Mouse (Mus musculus): ENCODE results near the gene U2surp. TPM values are rescaled to one million over a fixed set of nuclear protein-coding genes. Genes with fewer than 3 reads are reported as not detected.

Gene U2surp
- polyA plus RNA-seq, 1 experiment from 2014 or later = 97.5 TPM

DNA sequence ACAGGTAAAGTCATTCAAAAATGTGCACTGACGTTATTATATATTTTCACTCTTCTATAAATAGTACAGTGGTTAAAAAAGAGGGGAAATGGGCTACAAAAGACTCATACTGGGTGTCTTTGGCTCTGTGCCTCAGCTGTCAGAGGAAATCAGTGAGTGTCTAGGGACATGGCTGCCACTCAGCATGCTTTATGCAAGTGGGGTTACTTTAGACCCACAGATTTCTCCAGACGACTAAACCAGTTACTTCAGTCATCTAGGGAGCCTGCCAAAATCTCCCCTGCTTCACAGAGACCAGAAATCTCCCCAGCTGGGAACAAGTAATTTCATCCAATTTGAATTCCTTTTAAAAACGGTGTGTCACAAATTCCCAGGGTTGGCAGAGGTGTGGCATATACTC is 59.9 kb downstream of the U2surp start:
- Histone ChIP-seq H3K27me3 (replicated peaks; ENCODE audit: control insufficient read depth, insufficient read depth, low read length) (no peaks in the 10 kb centered on the region), H3K4me3 (ENCODE audit: low read depth, low read length) (no peak overlapping the region), H3K36me3 (ENCODE audit: control insufficient read depth, insufficient read depth) (peaks cover 13% of the 10 kb centered on the region; the same call in 1 of the 2 replicates), H3K9me3 (ENCODE audit: control insufficient read depth) (no peaks in the 10 kb centered on the region), H3K27ac (ENCODE audit: low read depth, low read length) (no peak overlapping the region), H3K4me2 (replicated peaks; ENCODE audit: low read depth) (no peak overlapping the region), H3K9ac (ENCODE audit: low read depth, low read length) (no peak overlapping the region), H3K4me1 (replicated peaks; ENCODE audit: control insufficient read depth, insufficient read depth, low read length) (no peaks in the 10 kb centered on the region)
- ATAC-seq = no peak
- 65% methylated on average over 3 of the region's 3 CpGs for WGBS
- TF ChIP-seq CTCF (IDR thresholded peaks at IDR 0.05; ENCODE audit: low read depth) = no peak

- H3K4me1 ChIP-seq (replicated peaks; ENCODE audit: control insufficient read depth, insufficient read depth, low read length) = no peaks in the 10 kb centered on the region
- 90% methylated on average over 8 of the region's 8 CpGs for WGBS
- H3K4me3 ChIP-seq (ENCODE audit: low read depth, low read length) = no peak overlapping the region
- ATAC-seq = no peak
- no peaks in the 10 kb centered on the region for H3K9me3 ChIP-seq (ENCODE audit: control insufficient read depth)
- TF ChIP-seq CTCF (IDR thresholded peaks at IDR 0.05; ENCODE audit: low read depth) = no peak
- H3K4me2 ChIP-seq (replicated peaks; ENCODE audit: low read depth) = no peak overlapping the region
- no peaks in the 10 kb centered on the region for H3K27me3 ChIP-seq (replicated peaks; ENCODE audit: control insufficient read depth, insufficient read depth, low read length)
- 0 out of 2 replicates have a peak, but pooled peaks cover 2% of the 10 kb centered on the region for H3K36me3 ChIP-seq (ENCODE audit: control insufficient read depth, insufficient read depth)
- H3K9ac ChIP-seq (ENCODE audit: low read depth, low read length) = no peak overlapping the region
- H3K27ac ChIP-seq (ENCODE audit: low read depth, low read length) = no peak overlapping the region
Measured at GRCm38 (mm10) chr9:95450586-95450985, 61.2 kb downstream of the U2surp start.

DNA sequence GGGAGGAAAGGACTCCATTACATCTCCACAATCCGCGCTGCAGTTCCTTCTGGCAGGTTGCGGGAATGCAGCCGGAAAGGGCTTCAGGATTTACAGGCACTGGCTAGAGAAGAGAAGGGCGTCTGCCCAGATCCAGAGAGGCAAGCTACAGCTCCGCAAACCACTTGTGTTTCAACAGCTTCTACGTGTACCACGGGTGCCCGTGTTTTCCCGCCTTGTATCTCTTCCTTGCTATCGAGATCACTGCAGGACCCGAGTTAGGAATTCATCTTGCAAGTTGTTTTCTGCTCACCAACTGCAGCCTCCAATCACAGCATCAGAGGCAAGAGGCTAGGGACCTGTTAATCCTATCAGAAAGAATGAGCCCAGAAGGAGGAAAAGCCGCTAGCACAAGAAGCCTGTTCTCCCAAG is 69.5 kb downstream of the U2surp start:
- no peaks in the 10 kb centered on the region for H3K36me3 ChIP-seq (ENCODE audit: control insufficient read depth, insufficient read depth)
- no peak overlapping the region for H3K4me3 ChIP-seq (ENCODE audit: low read depth, low read length)
- 17% methylated on average over 13 of the region's 13 CpGs for WGBS
- no peak overlapping the region for H3K9ac ChIP-seq (ENCODE audit: low read depth, low read length)
- no peak for ATAC-seq
- H3K4me1 ChIP-seq (replicated peaks; ENCODE audit: control insufficient read depth, insufficient read depth, low read length) = no peaks in the 10 kb centered on the region
- no peaks in the 10 kb centered on the region for H3K9me3 ChIP-seq (ENCODE audit: control insufficient read depth)
- H3K4me2 ChIP-seq (replicated peaks; ENCODE audit: low read depth) = peak overlapping the region; percentile 30; the same call in 1 of the 2 replicates
- H3K27me3 ChIP-seq (replicated peaks; ENCODE audit: control insufficient read depth, insufficient read depth, low read length) = no peaks in the 10 kb centered on the region
- no peak overlapping the region for H3K27ac ChIP-seq (ENCODE audit: low read depth, low read length)
- peak; percentile 33 for TF ChIP-seq CTCF (IDR thresholded peaks at IDR 0.05; ENCODE audit: low read depth)

DNA sequence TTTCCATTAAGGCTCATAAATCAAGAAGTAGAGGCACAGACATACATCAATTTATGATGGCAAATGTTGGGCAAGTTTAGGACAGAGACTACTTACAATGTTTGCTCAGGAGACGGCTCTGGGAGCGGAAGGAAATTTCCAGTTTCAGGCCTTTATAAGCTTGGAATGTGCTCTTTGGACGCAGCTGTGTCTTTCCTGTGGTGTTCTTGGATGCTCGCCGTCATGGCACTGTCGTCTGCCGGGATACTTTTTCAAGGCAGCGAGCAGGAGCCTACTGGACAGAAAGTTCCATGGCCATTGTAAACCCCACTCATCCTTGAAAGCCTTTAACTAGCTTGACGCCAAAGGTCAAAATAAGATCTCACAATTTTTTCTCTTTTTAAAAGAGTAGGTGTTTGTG is 73.9 kb downstream of the U2surp start:
- Histone ChIP-seq H3K4me3 (ENCODE audit: low read depth, low read length) (no peak overlapping the region), H3K4me1 (replicated peaks; ENCODE audit: control insufficient read depth, insufficient read depth, low read length) (no peaks in the 10 kb centered on the region), H3K9ac (ENCODE audit: low read depth, low read length) (no peak overlapping the region), H3K9me3 (ENCODE audit: control insufficient read depth) (no peaks in the 10 kb centered on the region), H3K4me2 (replicated peaks; ENCODE audit: low read depth) (no peak overlapping the region), H3K36me3 (ENCODE audit: control insufficient read depth, insufficient read depth) (no peaks in the 10 kb centered on the region), H3K27ac (ENCODE audit: low read depth, low read length) (no peak overlapping the region), H3K27me3 (replicated peaks; ENCODE audit: control insufficient read depth, insufficient read depth, low read length) (no peaks in the 10 kb centered on the region)
- ATAC-seq = no peak
- WGBS = 76% methylated on average over 9 of the region's 9 CpGs
- TF ChIP-seq CTCF (IDR thresholded peaks at IDR 0.05; ENCODE audit: low read depth) = no peak

- 73% methylated on average over 4 of the region's 4 CpGs for WGBS
- H3K36me3 ChIP-seq (ENCODE audit: control insufficient read depth, insufficient read depth) = no peaks in the 10 kb centered on the region
Measured at GRCm38 (mm10) chr9:95436294-95436613, 75.5 kb downstream of the U2surp start.

GRCm38 (mm10) chr9:95435506-95436293 is 76.1 kb downstream of the U2surp start:
- Histone ChIP-seq H3K9ac (ENCODE audit: low read depth, low read length) (no peak overlapping the region), H3K27me3 (replicated peaks; ENCODE audit: control insufficient read depth, insufficient read depth, low read length) (no peaks in the 10 kb centered on the region)
- 73% methylated on average over 20 of the region's 20 CpGs for WGBS

More at GRCm38 (mm10) chr9:95436294-95436613, 75.5 kb downstream of the U2surp start:
- Histone ChIP-seq H3K4me1 (replicated peaks; ENCODE audit: control insufficient read depth, insufficient read depth, low read length) (no peaks in the 10 kb centered on the region), H3K9me3 (ENCODE audit: control insufficient read depth) (no peaks in the 10 kb centered on the region), H3K27ac (ENCODE audit: low read depth, low read length) (no peak overlapping the region), H3K27me3 (replicated peaks; ENCODE audit: control insufficient read depth, insufficient read depth, low read length) (no peaks in the 10 kb centered on the region), H3K9ac (ENCODE audit: low read depth, low read length) (no peak overlapping the region), H3K4me3 (ENCODE audit: low read depth, low read length) (no peak overlapping the region), H3K4me2 (replicated peaks; ENCODE audit: low read depth) (no peak overlapping the region)
- ATAC-seq = no peak
- TF ChIP-seq CTCF (IDR thresholded peaks at IDR 0.05; ENCODE audit: low read depth) = no peak

More at GRCm38 (mm10) chr9:95435506-95436293, 76.1 kb downstream of the U2surp start:
- Histone ChIP-seq H3K27ac (ENCODE audit: low read depth, low read length) (no peak overlapping the region), H3K9me3 (ENCODE audit: control insufficient read depth) (no peaks in the 10 kb centered on the region), H3K4me2 (replicated peaks; ENCODE audit: low read depth) (no peak overlapping the region), H3K4me1 (replicated peaks; ENCODE audit: control insufficient read depth, insufficient read depth, low read length) (no peaks in the 10 kb centered on the region), H3K36me3 (ENCODE audit: control insufficient read depth, insufficient read depth) (no peaks in the 10 kb centered on the region), H3K4me3 (ENCODE audit: low read depth, low read length) (no peak overlapping the region)
- no peak for TF ChIP-seq CTCF (IDR thresholded peaks at IDR 0.05; ENCODE audit: low read depth)
- no peak for ATAC-seq
